In the genomic region with DNA sequence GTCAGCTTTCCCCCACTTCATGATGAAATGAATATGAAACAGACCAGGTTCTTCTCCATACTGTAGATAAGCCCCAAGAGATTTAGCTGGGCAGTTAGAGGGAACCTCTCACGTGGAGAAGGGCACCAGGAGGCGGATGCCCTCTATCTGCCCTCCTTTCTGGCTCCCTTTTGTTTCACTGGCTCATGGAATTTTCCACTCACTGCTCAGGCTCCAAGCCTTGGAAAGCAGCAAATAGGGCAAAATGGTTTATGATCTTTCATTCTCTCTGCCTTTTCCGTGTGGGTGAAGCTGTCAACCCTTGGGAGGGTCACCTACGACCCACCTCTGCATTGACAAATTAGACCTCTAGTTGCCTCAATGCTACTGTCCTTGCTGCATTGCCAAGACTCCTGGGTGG, we compare ENCODE assay signal across 12 mouse cellular contexts. TPM values are rescaled to one million over a fixed set of nuclear protein-coding genes. Genes with fewer than 3 reads are reported as not detected.
A peak's percentile ranks its signal among the peaks of the same experiment; 100 is the strongest.
DNase-seq lines count a peak whose midpoint lies in the region; ATAC-seq lines count a peak whose summit lies in the region.
"Had no signal": no experiment of that assay in that cellular context is flagged by ENCODE, and none has a peak within 500 bp of the region (broad histone marks: within the 10 kb centered on the region; RNA-seq: fewer than 3 reads in every experiment).

No protein-coding gene starts in this region.

- H3K4me2 ChIP-seq in hindbrain, embryonic 13.5 days: no peak overlapping the region
- H3K4me2 ChIP-seq: liver, embryonic 13.5 days; neural tube, embryonic 12.5 days had no signal

- no peaks in the 10 kb centered on the region for H3K9me3 ChIP-seq in hindbrain, embryonic 13.5 days
- H3K9me3 ChIP-seq: G1E; liver, embryonic 13.5 days; neural tube, embryonic 12.5 days had no signal

- 53% methylated on average over 4 of the region's 4 CpGs for WGBS in hindbrain, embryonic 13.5 days

- H3K27me3 ChIP-seq in hindbrain, embryonic 13.5 days: no peaks in the 10 kb centered on the region
- H3K27me3 ChIP-seq: liver, embryonic 13.5 days; neural tube, embryonic 12.5 days had no signal

- ATAC-seq in hindbrain, embryonic 13.5 days (ENCODE audit: low FRiP score): no peak
- ATAC-seq: hindbrain, embryonic 16.5 days had no signal

- no peak overlapping the region for H3K4me3 ChIP-seq in hindbrain, embryonic 13.5 days
- H3K4me3 ChIP-seq: liver, embryonic 13.5 days; neural tube, embryonic 12.5 days had no signal

- DNase-seq in heart, adult 8-10 months (ENCODE audit: low spot score): peak; percentile 28
- DNase-seq in heart, postnatal 36 days: no peak
- peak; percentile 27 for DNase-seq in adipocyte (ENCODE audit: low spot score)
- peak; percentile 13 to 30 for DNase-seq in cerebellum, postnatal 36 days
- DNase-seq in kidney, postnatal 25 days: peak; percentile 60 to 77
- DNase-seq in urinary bladder, postnatal 36 days (ENCODE audit: low spot score in 2 of 2): no peak
- DNase-seq: liver, embryonic 13.5 days; thymus, postnatal 14 days had no signal

- H3K27ac ChIP-seq in hindbrain, embryonic 13.5 days: no peak overlapping the region
- H3K27ac ChIP-seq: liver, embryonic 13.5 days; neural tube, embryonic 12.5 days had no signal

- H3K9ac ChIP-seq in hindbrain, embryonic 13.5 days: no peak overlapping the region
- H3K9ac ChIP-seq: liver, embryonic 13.5 days; neural tube, embryonic 12.5 days had no signal

- intact Hi-C loops in heart, postnatal 36 days (cut with DNase I): no loop called here

- no peaks in the 10 kb centered on the region for H3K4me1 ChIP-seq in hindbrain, embryonic 13.5 days (replicated peaks)
- H3K4me1 ChIP-seq: liver, embryonic 13.5 days; neural tube, embryonic 12.5 days had no signal

- H3K36me3 ChIP-seq in hindbrain, embryonic 13.5 days: no peaks in the 10 kb centered on the region
- H3K36me3 ChIP-seq: G1E; liver, embryonic 13.5 days; neural tube, embryonic 12.5 days had no signal

RNA-seq across cellular contexts. Expression of gene Abhd6, which starts 27.8 kb away (rescaled TPM):
- 10 to 100 TPM; 11.0 to 14.3 (median 12.2) TPM for total RNA-seq in heart, adult 8-10 months (2022)
- 10 to 100 TPM; 10.4 to 10.7 TPM for total RNA-seq in heart, postnatal 36 days (2021)
- 31.7 and 31.9 TPM in 2 replicates for polyA plus RNA-seq in hindbrain, embryonic 13.5 days (2015; fragmentation: Nextera tagmentation; extraction: Ambion mirVana)
- total RNA-seq: G1E had no signal
- polyA plus RNA-seq: G1E had no signal

RNA-seq across cellular contexts. Expression of gene Dnase1l3, which starts 36.2 kb away (rescaled TPM):
- total RNA-seq in heart, adult 8-10 months (2022): under 1 TPM in 3 of 4 experiments, not detected in 1; 0.06 to 0.17 (median 0.11) TPM
- under 1 TPM; 0.06 to 0.08 TPM for total RNA-seq in heart, postnatal 36 days (2021)
- 0.04 and 0.10 TPM in 2 replicates for polyA plus RNA-seq in hindbrain, embryonic 13.5 days (2015; fragmentation: Nextera tagmentation; extraction: Ambion mirVana)
- polyA plus RNA-seq: G1E had no signal

RNA-seq across cellular contexts. Expression of gene Rpp14, which starts 49.6 kb away (rescaled TPM):
- total RNA-seq in heart, adult 8-10 months (2022): 10 to 100 TPM; 26.2 to 33.3 (median 28.2) TPM
- 10 to 100 TPM; 27.1 to 30.3 TPM for total RNA-seq in heart, postnatal 36 days (2021)
- 47.4 and 48.0 TPM in 2 replicates for polyA plus RNA-seq in hindbrain, embryonic 13.5 days (2015; fragmentation: Nextera tagmentation; extraction: Ambion mirVana)

Comparison
In these comparisons a context has a peak if more than half of its experiments do, and no peak if none do; other contexts are left out.
1. DNase-seq: peak in heart, adult 8-10 months (single experiment), adipocyte (single experiment), cerebellum, postnatal 36 days (2 of 2) and kidney, postnatal 25 days (2 of 2); none in heart, postnatal 36 days (0 of 2) and urinary bladder, postnatal 36 days (0 of 2).